Mouse (Mus musculus) T-cell, adult 2 months (primary cell): ENCODE data around the gene Clasp1.

Experiments
- DNase-seq: peaks from one replicate; pipeline ENCODE4 v3.0.0; 2022; ENCODE audit warnings: low spot score

The Clasp1 gene

DNA sequence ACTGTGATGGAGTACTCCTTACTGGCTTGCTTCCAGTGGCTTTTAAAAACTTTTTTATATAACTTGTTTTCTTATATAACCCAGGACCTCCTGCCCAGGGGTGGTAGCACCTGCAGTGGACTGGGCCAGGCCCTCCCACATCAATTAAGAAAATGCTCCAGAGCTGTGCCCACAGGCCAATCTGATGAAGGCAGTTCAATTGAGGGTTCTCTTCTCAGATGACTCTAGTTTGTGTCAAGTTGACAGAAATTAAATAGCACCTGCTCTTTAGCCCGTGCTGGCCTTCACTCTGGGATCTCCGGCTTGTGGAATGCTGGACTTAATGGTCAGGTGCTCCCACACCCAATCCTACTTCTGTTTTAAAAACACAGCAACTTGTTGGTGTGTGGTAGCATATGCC is 112.8 kb downstream of the Clasp1 start:
- no peak for DNase-seq

DNA sequence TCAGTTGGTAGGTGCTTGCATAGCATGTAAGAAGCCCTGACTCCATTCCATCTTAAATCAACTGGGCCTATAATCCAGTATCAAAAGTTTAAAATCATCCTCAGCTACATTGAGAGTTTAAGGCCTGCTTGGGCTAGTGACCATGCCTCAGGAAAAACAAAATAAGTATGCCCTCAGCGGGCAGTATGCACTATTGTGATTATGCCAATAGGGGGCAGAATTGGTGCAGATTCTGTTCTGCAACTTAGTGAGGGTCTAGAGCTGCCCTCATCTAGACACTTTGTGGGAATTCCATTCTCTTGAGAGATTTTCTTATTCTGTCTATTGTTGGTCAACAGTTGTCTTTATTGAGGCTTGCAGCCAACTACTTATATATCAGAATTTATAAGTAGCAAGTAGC is 116.9 kb downstream of the Clasp1 start:
- DNase-seq: no peak

DNA sequence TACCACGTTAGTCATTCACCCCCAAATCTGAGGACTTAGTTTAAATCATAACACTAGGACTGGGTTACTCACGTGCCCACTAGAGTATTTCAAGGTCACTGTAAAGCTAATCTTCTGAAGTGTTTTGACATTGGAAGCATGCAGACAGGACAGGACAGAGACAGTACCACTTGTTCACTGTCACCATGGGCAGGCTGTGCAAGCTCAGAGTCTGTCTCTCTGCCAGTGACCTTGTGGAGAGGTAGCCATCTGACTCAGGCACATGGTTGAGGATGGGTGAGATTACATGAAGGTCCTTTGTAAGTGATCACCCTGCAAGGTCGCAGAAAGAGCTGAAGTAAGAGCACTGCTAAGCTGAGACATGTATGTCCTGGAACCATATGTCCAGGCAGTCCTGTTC is 122.1 kb downstream of the Clasp1 start:
- DNase-seq: no peak

DNA sequence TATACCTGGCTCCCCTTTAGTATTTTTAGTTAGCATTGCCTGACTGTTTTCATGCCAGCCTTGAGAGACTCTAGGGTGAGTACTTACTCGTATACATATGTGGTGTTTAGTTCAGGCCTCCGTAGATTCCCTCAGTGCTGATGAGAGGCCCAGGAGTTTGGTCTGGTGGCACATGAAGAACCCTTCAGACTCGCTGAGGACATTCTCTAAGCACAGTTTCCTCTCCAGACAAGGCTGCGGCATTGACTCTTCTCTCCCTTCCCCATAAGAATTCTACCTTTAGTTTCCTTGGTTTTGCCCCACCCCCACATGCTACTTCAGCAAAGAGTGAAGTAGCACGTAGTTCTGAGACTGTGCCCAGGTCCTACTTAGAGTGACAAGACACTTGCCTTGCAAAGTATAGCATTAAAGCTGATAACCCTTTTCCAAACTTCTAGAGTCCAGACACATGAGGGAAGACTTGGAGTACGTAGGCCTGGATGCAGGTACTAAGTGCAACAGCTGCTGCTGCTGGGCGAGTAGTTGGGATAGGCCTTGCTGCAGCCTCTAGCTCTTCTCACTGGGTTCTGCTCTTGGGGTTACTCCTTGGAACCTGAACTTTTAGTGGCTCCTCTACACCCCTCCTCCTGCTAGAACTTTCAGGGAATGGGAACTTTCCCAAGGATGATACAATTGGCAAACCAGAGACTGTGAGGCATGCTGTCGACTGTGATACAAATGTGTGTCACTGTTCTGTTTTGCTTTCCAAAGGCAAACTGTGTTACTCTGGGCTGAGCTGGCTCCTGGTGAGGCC is 123.1 kb downstream of the Clasp1 start:
- DNase-seq: no peak

DNA sequence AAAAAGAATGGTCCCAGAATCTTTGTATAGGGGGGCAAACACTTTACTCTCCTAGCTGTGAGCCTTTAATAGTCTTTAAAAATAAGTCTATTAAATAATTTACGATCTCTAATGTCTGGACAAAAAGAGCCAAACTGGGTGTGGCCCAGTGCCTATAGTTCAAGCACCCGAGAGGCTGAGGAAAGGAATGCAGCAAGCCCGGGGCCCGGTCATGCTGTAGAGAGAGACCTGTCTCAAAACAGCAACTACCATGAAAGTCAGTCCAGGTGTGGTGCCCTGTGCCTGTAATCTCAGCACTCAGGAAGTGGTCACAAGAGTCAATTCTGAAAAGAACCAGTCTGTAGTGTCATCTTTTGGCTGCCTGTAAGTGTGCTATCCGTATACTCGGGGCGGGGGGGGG is 127.4 kb downstream of the Clasp1 start:
- no peak for DNase-seq

DNA sequence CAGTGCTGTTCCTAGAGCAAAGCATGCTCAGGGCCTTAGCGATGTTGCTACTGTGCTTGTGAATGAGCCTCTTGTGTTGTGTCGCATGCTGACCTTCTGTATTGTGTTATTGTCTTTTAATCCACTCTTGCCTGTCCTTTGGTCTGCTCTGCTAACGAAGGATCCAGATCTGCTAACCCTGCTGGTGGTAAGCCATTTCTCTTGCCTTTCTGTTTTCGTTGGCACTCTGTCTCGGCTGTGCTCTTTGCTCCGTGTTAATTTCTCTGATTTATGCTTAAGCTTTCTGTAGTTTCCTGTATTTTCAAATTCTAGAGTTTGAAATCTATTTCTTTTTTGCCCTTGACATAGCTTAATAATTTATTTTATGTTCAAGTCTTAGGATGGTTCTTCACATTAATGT is 134.3 kb downstream of the Clasp1 start:
- DNase-seq: no peak

DNA sequence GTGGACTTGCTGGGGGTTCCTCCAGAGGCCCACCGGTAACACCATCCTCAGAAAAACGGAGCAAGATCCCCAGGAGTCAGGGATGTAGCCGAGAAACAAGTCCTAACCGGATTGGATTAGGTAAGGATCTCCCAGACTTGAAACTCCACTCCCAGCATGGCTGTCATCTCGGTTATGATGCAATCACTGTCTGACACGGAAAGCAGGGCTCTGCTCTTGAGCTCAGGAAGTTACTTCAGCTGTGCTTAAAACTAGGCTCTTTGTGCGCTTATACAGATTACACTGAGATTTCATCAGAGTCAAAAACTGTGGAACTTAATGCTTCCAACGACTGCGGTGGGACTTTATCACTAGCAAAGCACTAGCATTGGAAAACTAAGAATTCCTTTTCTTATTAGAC is 136.5 kb downstream of the Clasp1 start:
- DNase-seq: no peak

DNA sequence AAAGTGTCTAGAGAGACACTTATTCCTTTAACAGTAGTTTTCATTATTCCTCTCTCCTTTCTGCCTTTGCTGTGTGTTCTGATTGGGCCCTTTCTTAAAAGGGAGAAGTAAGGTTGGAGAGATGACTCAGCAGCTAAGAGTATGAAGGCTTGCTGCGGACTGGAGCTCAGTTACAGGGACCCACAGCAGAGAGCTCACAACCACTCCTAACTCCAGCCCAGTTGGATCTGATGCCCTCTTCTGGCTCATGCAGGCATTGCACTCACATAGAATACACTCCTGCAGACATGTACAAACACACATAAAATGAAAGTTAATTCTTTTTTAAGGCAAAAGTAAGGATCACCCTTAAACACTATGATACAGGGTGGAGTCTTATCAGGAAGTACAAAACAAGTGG is 140.4 kb downstream of the Clasp1 start:
- DNase-seq: no peak

DNA sequence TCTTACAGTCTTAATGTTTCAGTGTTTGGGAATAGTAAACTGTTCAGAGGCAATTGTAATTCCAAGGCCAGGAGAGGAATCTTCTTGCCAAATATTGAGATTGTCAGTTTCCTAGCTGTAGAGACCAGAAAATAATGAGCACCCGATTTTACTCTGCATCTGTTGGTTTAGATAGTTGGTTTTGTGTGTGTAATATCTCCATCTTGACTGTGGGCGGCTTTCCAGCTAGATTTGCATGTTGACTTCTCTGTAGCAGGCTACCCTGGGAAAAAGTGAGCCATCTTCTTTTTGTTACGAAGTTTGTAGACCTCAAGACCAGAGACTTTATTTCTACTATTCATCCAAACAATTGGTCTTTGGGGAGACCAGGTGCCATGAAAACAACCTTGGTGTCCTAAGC is 142.4 kb downstream of the Clasp1 start:
- DNase-seq: no peak

DNA sequence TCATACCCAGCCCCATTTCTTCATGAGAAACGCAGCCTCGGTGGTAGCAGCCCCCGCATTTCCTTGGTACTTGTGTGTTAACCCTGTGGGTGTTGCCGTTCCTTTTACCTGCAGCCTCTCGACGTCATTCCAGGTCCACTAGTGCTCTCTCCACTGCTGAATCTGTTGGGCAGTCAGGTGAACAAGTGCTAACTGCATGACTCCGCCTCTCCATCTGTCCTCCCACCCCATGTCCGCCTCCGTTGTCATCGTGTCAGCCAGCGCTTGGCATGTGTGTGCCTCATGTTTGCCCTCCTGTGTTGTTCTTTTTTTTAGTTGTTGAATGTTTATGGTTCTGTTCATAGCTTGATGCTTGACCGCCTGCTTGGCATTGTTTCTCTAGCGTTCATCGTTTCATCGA is 147.2 kb downstream of the Clasp1 start:
- no peak for DNase-seq

DNA sequence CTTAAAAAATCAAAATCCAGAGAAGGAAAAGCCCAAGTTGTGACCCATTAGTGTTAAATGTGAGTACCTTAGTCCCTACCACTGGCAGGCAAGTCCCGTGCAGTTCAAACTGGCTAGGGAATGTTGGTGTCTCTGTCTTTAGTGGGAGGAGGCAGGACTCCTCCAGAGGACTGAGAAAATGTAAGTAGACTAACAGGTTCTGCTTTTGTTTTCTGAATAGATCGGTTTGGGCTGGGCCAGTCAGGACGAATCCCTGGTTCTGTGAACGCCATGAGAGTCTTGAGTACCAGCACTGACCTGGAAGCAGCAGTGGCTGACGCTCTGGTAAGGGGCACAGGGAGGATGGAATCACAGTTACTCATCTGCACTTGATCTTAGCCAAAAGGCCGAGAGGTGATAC is 150.2 kb downstream of the Clasp1 start:
- no peak for DNase-seq

DNA sequence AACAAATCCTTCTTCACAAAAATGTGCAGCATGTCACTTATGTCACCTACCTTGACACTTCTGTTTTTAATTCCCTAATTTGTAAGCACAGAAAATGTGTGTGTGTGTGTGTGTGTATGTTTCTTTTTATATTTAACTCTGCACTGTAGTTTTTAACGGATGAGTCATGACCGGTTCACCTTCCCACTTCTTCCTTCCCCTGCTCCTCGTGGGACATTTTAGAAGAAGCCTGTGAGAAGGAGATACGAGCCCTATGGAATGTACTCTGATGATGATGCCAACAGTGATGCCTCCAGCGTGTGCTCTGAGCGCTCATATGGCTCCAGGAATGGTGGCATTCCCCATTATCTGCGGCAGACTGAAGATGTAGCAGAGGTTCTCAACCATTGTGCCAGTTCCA is 154.0 kb downstream of the Clasp1 start:
- DNase-seq: no peak

DNA sequence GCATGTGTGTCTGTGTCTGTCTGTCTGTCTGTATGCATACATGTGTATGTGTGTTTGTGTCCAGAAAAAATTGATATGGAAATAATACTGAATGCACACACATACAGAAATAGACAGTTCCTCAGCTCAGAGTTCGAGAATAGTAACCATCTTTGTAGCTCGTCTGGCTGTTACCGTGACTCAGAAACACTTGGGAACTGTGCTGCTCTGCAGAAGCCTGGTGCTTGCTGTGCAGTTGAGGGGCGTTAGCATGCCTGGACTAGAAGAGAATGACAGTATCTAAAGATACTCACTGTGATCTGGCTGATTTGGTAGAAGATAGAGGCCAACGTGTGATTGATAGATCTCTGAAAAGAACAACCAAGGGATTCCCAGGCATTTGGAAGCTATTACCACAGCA is 159.9 kb downstream of the Clasp1 start:
- DNase-seq: no peak

DNA sequence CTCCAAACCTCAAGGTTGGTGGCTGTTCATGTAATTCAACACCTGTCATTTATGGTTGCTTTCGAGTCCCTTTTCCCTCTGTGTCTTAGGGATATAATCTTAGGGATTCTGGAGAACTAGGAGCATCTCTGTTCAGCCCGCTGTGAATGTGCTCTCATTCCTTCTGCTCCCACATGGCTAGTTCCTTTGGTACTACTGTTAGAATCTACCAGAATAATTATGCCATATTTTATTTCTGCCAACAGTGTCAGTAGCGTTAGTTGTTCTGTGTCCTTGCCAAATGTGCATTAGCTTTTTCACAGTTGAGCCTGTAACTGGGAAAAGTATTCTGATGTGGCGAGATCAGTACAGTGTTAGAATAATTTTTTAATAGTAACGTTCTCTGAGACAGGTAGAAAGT is 162.3 kb downstream of the Clasp1 start:
- no peak for DNase-seq

DNA sequence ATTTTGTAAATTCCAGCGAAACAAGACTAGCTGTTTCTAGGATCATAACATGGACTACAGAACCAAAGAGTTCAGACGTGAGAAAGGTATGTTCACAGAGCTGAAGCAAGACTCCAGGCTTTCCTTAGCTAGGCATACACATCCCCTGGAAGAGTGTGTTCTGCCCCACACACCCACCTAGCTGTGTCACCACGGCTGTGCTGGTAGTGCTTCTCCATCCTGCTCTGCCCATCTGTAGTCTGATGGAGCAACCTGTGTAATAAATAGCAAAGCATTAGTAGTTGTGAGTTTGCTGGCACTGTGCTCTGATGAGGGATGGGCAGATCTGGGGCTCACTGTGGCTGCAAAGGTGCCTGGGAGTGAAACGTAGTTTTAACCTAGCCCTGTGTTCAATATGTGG is 163.2 kb downstream of the Clasp1 start:
- no peak for DNase-seq

DNA sequence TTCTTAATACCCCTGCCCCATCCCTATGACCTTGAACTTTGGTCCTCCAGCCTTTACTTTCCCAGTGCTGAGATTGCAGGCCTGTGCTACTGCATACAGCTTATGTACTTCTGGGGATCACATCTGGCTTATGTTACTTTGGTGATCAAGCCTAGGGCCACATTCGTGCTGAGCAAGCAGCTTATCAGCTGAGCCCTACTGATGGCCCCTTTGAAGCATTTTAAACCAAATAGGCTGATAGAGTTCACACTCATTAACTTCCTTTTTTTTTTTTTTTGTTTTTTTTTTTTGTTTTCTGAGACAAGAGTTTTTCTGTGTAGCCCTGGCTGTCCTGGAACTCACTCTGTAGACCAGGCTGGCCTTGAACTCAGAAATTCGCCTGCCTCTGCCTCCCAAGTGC is 164.2 kb downstream of the Clasp1 start:
- DNase-seq: no peak

DNA sequence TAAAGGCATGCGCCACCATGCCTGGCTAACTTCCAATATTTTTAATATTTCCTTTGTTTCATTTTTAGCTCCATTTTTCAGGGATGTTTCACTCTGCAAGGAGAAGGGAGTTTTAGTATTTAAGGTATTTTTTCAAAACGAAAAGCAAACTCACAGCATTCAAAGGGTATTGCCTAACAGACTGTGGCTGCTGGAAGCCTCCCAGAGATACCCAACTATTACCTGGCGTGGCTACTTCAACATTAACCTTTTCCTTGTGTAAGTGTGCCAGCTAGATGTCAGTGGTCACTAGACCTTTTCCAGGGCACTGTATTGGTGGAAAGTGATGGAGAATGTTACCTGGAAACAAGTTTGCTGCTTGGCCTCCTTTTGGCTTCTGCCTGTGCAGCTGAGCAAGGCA is 164.6 kb downstream of the Clasp1 start:
- no peak for DNase-seq

DNA sequence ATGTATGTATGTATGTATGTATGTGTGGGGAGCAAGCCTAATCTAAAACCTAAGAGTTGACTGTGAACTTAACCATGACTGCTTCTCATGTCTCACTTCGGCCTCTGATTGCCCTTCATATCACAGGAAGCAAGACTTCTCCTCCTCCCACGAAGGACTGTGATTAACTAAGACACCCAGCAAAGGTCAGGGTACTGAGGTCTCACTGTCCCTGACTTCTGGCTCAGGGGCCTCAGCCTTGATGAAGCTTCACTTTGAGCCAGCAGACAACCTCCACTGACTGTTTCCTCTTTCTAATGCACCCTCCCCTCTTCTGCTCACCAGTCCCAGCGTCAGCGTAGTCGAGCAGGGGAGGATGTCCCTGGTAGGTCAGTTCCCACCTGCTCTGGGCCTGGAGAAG is 166.1 kb downstream of the Clasp1 start:
- no peak for DNase-seq

DNA sequence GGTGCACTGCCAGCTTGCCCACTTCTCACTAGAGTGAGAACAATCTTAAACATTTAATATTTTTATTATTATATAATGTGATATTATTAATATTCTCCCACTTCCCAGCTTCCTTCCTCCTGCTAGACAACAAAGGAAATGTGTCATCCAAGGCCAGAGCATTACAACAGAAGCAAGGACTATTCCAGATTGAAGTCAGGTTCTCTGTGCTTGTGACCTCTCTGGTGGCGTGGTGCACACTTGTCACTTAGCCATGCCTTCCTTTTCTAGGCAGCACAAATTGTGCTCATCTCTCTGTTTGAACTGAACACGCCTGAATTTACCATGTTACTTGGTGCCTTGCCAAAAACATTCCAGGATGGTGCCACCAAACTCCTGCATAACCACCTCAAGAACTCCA is 170.9 kb downstream of the Clasp1 start:
- no peak for DNase-seq

DNA sequence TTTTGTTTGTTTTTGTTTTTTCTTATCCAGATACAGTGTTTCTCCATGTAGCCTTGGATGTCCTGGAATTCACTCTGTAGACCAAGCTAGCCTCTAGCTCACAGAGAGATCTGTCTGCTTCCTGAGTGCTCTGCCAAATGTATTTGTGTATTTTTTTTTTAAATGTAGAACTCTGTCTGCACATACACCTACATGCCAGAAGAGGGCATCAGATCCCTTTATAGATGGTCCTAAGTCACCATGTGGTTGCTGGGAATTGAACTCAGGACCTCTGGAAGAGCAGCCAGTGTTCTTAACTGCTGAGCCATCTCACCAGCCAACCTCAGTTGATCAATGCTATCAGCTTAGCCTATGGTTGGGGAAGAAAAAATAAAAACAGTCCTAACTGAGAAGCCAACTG is 175.7 kb downstream of the Clasp1 start:
- DNase-seq: no peak

DNA sequence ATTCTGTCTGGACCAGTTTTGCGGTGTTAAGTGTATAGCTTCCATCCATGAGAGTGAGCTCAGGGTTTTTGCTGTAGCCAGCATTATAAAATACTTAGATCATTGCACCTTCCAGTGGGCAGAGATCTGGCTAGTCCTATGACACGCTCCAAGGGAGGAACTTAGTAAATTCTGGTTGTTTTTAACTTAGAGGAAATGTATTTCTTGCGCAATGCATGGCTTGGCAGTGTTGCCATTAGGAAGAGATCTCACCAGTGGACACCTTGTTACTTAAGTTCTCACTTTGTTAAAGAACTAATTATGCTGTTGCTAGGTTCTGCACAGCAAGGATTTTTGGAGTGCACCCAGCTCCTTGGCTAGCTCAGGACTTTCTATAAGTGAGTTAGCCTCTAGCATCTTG is 178.8 kb downstream of the Clasp1 start:
- DNase-seq: no peak

DNA sequence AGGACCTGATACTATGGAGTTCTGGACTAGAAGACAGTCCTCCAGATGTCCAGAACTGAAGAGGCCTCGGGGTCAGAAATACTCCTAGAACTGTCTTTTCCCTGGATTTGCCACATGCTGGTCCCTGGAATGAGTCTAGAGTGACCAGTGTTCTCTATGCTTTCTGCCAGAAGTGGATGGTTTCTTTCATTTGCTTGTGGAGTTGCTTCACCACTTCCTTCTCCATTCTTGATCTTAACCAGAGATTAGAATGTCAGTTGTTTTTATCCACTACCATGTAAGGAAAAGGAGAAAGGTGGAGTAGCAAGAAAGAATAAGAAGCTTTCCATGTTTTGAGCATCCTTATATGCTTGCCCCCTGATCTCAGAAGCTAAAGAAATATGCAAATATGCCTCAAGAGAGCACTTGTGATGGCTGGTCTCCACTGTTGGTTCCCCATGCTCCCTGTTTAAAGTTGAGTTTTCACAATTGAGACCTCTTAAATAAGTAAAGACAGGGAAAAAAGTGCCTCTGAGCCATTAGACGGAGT is 191.4 kb downstream of the Clasp1 start:
- no peak for DNase-seq

DNA sequence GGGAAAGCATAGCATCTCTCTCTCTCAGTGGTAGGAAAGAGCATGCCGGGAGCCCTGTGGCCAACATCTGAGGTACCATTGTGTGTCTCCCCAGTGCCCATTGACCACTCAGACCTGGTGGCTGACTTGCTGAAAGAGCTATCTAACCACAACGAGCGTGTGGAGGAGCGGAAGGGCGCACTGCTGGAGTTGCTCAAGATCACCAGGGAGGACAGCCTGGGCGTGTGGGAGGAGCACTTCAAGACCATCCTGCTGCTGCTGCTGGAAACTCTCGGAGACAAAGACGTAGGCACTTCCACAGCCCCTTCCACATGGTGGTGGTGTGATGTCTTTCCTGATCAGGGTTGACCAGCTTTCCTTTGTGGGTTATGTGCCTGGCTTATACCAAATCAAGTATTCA is 192.3 kb downstream of the Clasp1 start:
- DNase-seq: no peak

DNA sequence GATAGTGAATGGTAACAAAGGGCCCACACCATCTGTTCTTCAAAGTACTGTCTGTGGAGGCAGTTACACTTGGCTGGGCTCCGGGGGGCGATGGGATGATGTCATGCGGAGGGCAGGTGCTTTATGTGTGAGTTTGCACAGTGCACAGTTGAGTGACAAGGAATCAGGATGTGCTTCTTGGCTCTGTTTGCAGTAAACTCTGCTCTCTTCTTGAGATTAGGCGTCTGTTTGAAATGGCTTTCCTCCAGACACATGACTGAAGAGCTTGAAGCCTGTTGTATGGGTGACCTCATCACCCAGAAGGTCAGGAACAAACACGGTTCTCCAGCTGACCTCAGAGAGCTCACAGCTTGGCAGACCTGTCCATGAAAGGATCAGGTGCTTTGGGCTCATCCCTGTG is 200.9 kb downstream of the Clasp1 start:
- DNase-seq: no peak
